Mouse (Mus musculus): ENCODE results near the gene Axdnd1.

DNA sequence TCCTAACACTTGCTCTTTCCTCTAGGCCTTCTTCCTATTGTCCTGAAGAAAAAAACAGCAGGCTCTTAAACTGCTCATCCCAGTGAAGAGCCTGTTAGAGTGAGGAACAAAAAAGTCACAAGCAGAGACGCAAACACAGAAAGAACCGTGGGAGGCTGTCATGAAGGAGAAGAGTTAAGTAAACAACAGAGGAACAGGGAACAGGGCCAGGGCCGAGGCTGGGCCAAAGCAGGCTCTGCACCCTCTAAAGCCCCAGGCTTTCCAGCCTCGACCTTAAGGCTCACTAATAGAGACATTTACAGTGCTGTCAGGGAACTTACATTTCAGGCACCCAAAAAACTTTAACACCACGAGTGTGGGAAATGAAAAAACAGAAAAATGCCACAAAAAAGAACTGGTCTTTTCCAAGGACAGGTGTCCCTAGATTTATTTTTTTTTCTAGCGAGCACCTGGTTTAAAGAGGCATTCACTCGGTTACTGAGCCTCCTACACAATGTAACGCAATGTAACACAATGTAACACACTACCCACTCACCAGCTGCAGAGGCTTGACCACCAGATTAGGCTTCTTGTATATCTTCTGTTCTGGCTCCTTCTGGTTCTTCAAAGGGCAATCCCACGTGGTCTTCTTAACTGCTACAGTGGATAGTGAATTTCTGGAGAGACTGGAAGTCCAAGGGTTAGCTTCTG is 136.0 kb downstream of the Axdnd1 start:
- no peak for TF ChIP-seq CTCF (IDR thresholded peaks at IDR 0.05; ENCODE audit: control insufficient read depth, insufficient read depth, insufficient read length)
- no peak for TF ChIP-seq MYOD1 (IDR thresholded peaks at IDR 0.05; ENCODE audit: control insufficient read depth, insufficient read length, low read depth)
- no peak for TF ChIP-seq MYOG (IDR thresholded peaks at IDR 0.05; ENCODE audit: control insufficient read depth, extremely low read depth, insufficient read length)
- TF ChIP-seq CEBPB (IDR thresholded peaks at IDR 0.05; ENCODE audit: low read depth), result no peak
- TF ChIP-seq USF1 (IDR thresholded peaks at IDR 0.05; ENCODE audit: low read depth), result no peak
- TF ChIP-seq MAX (IDR thresholded peaks at IDR 0.05), result no peak

All from C2C12 (cell line).